Mouse (Mus musculus) olfactory bulb, adult 2 months (tissue): ENCODE data around the gene Zdhhc14.

Experiments used
- CTCF ChIP-seq: fragments of 200-500 bp; IDR thresholded peaks from 2 replicates; pipeline ENCODE4 v1.5.1; 2012; ENCODE audit warnings: low read depth, mild to moderate bottlenecking, low read length, moderate library complexity; ENCODE audit not compliant: insufficient read depth
- POLR2A ChIP-seq: fragments of 200-500 bp; IDR thresholded peaks from 2 replicates; pipeline ENCODE4 v1.6.1; 2012; ENCODE audit warnings: mild to moderate bottlenecking, low read depth, low read length, moderate library complexity; ENCODE audit not compliant: insufficient read depth

GRCm38 (mm10) chr17:5744016-5744415 lies 251.7 kb downstream of the Zdhhc14 start:
- TF ChIP-seq POLR2A (no peak), CTCF (no peak)
